Mouse (Mus musculus): Measurements from ENCODE around the gene Hist1h3b.
A peak's percentile ranks its signal among the peaks of the same experiment; 100 is the strongest.
"Not testable (repeated sequence)": the region's sequence is repeated elsewhere in the genome, so short reads cannot be mapped to it uniquely, and the experiment has no call there.

Hist1h3b gene

DNA sequence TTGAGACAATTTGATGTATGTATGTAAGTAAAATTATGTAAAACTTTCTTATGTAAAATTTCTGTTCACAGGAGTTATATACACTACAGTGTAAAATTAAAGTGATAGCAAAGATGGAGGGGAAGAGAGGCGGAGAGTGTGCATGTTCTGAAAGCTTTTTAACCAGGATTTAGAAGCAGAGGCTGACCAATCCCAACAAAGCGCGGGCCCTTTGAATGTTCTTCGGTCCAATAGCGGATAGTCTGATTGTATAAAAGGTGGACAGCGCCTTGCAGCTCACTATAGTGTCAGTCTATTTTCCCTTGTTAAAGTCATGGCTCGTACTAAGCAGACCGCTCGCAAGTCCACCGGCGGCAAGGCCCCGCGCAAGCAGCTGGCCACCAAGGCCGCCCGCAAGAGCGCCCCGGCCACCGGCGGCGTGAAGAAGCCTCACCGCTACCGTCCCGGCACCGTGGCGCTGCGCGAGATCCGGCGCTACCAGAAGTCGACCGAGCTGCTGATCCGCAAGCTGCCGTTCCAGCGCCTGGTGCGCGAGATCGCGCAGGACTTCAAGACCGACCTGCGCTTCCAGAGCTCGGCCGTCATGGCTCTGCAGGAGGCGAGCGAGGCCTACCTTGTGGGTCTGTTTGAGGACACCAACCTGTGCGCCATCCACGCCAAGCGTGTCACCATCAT lies at the start of gene Hist1h3b:
Gene Hist1h3b, plus strand, starts transcription at position 201 of the 675 bp plus-strand sequence.
- peak; percentile 96 for DNase-seq

DNA sequence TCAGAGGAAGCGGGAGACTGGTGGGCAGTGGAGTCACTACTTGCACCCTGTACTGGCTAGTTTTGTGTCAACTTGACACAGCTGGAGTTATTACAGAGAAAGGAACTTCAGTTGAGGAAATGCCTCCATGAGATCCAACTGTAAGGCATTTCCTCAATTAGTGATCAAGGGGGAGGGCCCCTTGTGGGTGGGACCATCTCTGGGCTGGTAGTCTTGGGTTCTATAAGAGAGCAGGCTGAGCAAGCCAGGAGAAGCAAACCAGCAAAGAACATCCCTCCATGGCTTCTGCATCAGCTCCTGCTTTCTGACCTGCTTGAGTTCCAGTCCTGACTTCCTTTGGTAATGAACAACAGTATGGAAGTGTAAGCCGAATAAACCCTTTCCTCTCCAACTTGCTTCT lies 49.3 kb upstream of the Hist1h3b start:
- DNase-seq: not testable (repeated sequence)

DNA sequence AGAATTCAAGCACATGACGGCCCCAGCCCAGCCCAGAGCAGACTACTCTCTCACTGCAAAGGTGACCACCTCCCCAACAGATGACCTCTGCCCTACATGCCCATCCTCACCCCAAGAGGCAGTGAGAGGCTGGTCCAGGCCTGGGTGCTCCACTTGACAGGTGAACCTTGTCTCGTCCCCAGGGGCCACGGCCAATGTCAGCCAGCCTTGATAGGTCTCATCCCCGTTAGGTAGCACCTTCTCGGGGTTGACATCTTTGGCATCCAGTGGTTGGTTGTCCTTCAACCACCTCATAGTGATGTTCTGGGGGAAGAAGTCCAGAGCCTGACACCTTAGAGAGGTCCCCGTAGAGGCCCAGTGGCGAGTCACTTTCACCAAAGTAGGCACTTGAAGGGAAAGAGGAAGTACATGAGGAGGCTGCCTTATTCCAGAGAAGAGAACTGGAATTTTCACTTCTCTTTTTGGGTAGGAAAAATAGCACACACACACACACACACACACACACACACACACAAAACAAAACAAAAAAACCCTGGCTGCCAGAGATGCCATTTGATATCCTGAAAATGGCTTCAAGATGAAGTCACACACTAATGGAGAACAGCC lies 46.2 kb upstream of the Hist1h3b start:
- no peak for DNase-seq

DNA sequence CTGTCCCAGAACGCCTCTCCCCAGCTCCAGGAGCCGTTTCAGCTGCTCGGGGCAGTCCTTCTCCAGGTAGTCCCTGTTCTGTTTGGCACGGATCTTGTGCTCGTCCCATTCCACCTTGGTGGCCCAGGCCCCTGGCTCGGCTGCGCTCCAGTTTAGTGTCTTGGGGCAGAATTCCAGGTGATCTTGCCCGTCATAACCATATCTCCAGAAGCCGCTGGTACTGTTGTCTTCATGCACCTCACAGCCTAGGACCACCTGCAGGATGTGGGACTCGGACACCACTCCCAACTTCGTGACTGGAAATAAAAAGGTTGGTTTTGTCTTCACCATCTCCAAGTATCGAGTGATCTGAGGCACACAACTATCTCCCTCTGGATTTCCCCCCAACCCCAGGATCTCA lies 45.3 kb upstream of the Hist1h3b start:
- DNase-seq: no peak

- DNase-seq: no peak
Observed at GRCm38 (mm10) chr13:23708041-23708440, 44.0 kb upstream of the Hist1h3b start.

GRCm38 (mm10) chr13:23708654-23709053 lies 43.4 kb upstream of the Hist1h3b start:
- no peak for DNase-seq

DNA sequence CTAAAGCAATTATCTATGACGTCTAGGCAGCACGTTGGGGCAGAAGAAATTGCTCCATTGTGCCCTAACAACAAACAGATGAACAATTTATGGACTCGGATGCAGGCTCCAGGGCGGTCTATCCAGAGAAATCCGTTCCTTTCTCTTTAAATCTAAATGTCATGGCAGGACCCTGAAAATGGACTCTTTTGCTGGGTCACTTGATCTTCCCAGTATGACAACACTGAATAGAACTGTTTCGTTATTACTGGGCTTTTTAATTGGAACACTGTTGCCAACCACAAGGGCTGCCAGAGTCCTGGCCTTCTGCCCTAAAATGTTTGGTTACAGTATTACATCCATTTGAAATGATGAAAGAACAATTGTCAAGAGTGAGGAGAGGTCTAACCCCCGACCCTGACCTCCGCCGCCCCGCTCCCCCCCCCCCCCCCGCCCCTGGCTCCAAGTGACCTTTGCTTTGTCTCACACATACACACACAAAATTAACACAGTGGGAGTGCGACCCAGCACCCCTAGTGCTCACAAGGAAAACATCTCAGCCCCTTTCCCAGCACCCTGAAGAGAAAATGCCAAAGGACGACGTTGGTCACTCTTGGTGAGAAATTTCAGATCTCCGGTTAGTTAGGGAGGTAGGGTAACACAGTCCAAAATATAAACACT lies 42.2 kb upstream of the Hist1h3b start:
- DNase-seq: peak; percentile 37

- DNase-seq: peak; percentile 67
Observed at GRCm38 (mm10) chr13:23710374-23711089, 41.5 kb upstream of the Hist1h3b start, which contains the start of gene Hfe. Gene Hfe (minus strand): TSS chr13:23710854.

DNA sequence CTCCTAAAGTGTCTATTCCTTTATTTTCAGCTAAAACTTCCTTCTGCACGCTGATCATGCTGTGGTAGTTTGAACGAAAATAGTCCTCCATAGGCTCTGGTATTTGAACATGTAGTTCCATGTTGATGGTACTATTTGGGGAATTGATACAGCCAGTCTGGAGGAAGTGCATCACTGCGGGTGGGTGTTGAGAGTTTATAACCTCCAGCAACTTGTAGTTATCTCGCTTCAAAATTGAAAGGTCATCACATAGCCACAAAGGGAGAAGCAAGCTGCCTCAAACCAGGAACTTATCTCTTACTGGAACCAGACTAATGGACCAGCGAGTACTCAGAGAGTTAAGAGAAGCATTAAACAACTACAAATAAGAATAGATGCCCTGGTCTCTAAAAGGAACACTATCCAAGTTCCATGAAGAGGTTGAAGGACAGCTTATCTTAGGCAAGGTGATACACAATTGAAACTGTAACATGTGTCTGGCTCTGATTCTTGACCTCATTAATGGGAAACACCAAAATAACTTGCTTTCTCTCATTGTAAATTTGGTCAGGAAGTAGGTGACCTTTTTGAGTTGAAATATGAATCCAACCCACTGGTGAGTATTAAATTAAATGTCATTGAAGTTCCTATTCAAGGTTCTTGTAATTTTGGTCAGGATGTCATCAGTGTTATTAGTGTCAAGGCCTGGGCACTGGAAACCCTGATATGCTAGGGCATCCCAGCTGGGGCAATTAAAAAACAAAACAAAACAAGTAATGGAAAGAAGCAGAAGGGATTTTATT lies 35.6 kb upstream of the Hist1h3b start:
- no peak for DNase-seq

GRCm38 (mm10) chr13:23717176-23717575 lies 34.9 kb upstream of the Hist1h3b start:
- no peak for DNase-seq

- not testable (repeated sequence) for DNase-seq
Observed at GRCm38 (mm10) chr13:23717593-23718245, 34.3 kb upstream of the Hist1h3b start.

GRCm38 (mm10) chr13:23724239-23724638 lies 27.8 kb upstream of the Hist1h3b start:
- DNase-seq: no peak

DNA sequence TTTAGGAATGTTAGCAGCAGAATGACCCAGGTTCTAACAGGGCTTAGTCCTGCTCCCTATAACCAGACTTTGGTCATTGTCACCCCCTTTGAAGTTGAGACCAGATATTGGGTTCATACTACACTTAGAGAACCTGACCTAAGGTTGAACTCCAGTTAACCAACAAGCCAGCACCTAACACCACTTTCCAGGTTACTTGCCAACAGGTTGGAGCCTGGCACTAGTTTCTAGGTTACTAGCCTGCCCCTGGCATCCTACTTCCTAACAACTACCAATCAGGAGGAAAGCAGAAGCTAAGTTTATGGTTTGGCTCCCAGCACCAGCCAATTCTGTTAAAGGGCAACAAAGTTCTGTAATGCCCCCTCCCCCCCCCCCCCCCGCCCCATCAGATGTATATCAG lies 26.9 kb upstream of the Hist1h3b start:
- no peak for DNase-seq

GRCm38 (mm10) chr13:23728472-23729191 lies 23.4 kb upstream of the Hist1h3b start:
- DNase-seq: no peak

DNA sequence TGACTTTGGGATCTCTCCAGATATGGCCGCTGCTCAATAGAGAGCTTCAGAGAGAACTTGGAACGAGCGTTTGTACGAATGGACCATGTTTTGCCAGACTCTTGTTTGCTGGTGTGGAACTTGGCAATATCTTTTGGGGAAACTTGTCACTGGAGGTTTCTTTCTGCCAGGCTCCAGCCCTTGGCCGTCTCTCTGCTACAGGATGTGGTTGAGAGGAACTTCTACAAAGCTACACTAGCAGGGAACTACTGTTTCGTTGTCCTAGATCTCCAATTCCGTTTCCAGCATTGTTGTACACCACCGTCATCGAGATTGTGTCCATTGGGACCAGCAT lies 22.9 kb upstream of the Hist1h3b start:
- DNase-seq: no peak

DNA sequence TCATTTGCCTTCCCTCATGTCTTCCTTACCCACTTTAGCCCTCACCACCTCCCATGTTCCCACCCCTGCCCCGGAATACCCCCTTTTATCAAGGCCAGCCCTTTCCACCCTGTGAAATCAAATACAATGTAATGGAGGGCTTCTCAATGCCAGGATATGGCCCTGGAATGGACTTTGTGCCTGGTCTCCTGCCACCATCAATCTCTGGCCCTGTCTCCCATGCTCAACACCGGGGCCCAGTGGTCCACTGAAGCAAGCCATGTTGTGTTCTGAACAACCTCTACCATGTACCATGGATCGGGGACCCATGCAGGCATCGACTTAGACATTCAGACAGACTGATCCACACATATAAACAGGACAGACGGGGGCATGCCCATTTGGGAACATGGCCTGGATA lies 22.4 kb upstream of the Hist1h3b start:
- DNase-seq: no peak

- no peak for DNase-seq
Observed at GRCm38 (mm10) chr13:23730479-23730878, 21.6 kb upstream of the Hist1h3b start.

DNA sequence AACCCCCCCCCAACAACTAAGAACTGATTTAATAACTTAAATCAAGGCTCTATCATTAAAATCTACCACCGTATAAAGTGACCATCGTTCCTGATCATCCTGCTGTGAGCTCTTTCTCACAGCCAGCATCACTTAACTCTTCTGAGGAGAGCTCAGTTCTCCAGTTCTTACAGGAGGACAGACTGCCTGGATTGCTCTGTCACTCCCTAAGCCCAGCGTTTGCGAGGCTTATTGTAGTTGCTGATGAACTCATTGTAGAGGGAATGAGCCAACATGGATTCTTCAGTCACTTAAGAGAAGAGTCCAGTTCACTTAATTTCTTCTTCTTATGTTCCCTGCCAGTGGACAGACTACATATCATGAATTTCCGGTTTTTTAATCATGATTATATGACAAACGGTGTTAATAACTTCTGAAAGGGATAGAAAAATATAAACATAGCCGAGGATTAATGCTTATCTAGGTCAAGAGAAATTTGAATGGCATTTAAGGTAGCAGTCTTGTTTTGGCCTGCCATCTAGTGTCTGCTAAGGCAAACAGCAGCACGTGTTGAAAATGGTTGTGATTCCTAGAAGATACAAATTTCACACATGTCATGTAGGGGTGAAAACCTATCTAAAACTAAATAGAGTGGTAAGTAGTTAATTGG lies 19.8 kb upstream of the Hist1h3b start:
- peak; percentile 70 for DNase-seq

DNA sequence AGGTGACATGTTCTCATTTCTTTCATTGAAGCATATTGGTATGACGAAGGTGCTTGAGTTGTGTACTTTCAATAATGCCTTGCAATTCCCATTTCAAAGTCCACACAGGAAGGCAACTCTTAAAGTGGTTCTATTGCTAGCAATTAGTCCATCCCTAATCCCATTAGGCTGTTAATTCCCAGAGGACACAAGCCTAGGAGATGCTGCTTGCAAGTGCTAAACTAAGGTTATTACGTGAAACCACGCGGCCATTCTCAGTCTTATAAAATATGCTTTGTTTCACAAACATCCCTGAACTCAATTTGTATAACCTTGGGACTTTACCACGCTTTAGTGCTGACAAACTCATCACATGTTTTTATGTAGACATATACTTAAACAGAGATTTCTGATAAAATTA lies 15.0 kb upstream of the Hist1h3b start:
- no peak for DNase-seq

- DNase-seq: peak; percentile 49
Observed at GRCm38 (mm10) chr13:23738041-23738440, 14.0 kb upstream of the Hist1h3b start.

- peak; percentile 95 for DNase-seq
Observed at GRCm38 (mm10) chr13:23738677-23739068, 13.4 kb upstream of the Hist1h3b start, which contains the start of gene Hist1h1c. Gene Hist1h1c (plus strand): TSS chr13:23738808.

Data from embryo, embryonic 11 days (tissue).